Comparison of ENCODE assay signal across 10 mouse cellular contexts in the genomic region with DNA sequence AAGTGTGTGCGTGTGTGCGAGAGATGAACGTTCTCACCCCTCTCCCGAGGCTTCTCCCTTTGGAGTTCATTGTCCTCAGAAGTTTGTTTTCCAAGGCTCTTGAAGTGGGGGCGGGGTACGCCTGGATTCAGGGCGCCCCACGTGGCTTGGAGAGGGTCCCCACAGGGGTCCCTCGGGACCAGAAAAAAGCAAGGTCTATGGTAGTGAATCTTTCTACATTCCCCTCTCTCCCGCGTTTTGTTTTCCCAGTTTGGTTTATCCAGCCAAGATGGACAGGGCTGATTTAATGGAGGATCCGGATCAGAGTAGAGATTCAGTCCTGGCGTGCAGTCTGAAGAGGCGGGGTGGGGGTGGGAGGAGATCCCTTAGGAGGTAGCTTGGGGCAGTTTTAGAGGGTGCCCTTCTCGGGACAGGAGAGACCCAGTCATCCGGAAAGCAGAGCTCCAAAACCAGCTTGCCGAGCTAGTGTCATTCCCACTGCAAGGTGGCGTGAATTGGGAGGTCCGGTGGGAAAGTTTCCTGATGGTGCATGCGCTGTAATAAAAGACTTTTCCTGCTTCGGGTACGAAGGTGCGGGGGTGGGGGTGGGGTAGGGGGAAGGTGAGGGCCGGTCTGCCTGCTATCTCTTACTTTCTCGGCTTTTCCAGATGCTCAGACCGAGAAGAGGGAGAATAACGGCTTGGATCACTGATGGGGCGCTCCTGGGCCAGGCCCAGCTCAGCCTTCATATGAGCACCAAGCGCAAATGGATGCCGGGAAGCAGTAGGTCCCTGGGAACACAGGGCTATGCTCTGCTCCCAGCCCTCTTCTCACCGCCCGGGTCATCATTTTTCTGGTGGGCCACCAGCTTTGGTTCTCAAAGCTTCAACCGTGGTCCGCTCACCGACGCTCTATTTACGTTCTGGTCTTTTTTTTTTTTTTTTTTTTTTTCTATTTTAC. TPM values are rescaled to one million over a fixed set of nuclear protein-coding genes. Genes with fewer than 3 reads are reported as not detected.
A peak's percentile ranks its signal among the peaks of the same experiment; 100 is the strongest.
DNase-seq lines count a peak whose midpoint lies in the region; ATAC-seq lines count a peak whose summit lies in the region.
"Had no signal": no experiment of that assay in that cellular context is flagged by ENCODE, and none has a peak within 500 bp of the region (broad histone marks: within the 10 kb centered on the region; RNA-seq: fewer than 3 reads in every experiment).

No protein-coding gene starts in this region.

- WGBS in forebrain, embryonic 11.5 days = 5% methylated on average over 37 of the region's 37 CpGs
- 3% methylated on average over 37 of the region's 37 CpGs for WGBS in kidney, embryonic 14.5 days
- WGBS in neural tube, embryonic 12.5 days = 2% methylated on average over 37 of the region's 37 CpGs

- DNase-seq in kidney, adult 8-10 months = peak; percentile 14 to 53
- DNase-seq in kidney, postnatal 10 days = no peak
- DNase-seq in forebrain, embryonic 11.5 days (ENCODE audit: low spot score) = peak; percentile 70
- DNase-seq in right cerebral cortex, postnatal 14 days = no peak
- DNase-seq in frontal cortex, adult 2 months (ENCODE audit: extremely low spot score in 1 of 2, low spot score in 1 of 2) = no peak
- no peak for DNase-seq in adrenal gland, postnatal 10 days
- DNase-seq: left cerebral cortex, postnatal 4 days had no signal

- H3K9me3 ChIP-seq in forebrain, embryonic 11.5 days (ENCODE audit: control insufficient read depth, low read length) = no peaks in the 10 kb centered on the region
- no peaks in the 10 kb centered on the region for H3K9me3 ChIP-seq in kidney, embryonic 14.5 days (ENCODE audit: control insufficient read depth, low read length)
- H3K9me3 ChIP-seq in neural tube, embryonic 12.5 days = no peaks in the 10 kb centered on the region

- H3K9ac ChIP-seq in forebrain, embryonic 11.5 days (ENCODE audit: low read length) = peak overlapping the region; percentile 9; the same call in 1 of the 2 replicates
- no peak overlapping the region for H3K9ac ChIP-seq in kidney, embryonic 14.5 days (ENCODE audit: low read depth, low read length)
- no peak overlapping the region for H3K9ac ChIP-seq in neural tube, embryonic 12.5 days

- peak overlapping the region; percentile 38 for H3K4me2 ChIP-seq in forebrain, embryonic 11.5 days (ENCODE audit: low read depth, low read length, severe bottlenecking)
- H3K4me2 ChIP-seq in kidney, embryonic 14.5 days (replicated peaks; ENCODE audit: low read depth, low read length) = peak overlapping the region; percentile 15
- peak overlapping the region; percentile 51 for H3K4me2 ChIP-seq in neural tube, embryonic 12.5 days (replicated peaks)

- H3K27me3 ChIP-seq in forebrain, embryonic 11.5 days (ENCODE audit: control insufficient read depth, insufficient read depth, low read length) = peaks cover 54% of the 10 kb centered on the region
- peaks cover 90% of the 10 kb centered on the region for H3K27me3 ChIP-seq in kidney, embryonic 14.5 days (ENCODE audit: control insufficient read depth, insufficient read depth, low read length)
- H3K27me3 ChIP-seq in neural tube, embryonic 12.5 days (replicated peaks) = peaks cover 74% of the 10 kb centered on the region

- H3K4me1 ChIP-seq in forebrain, embryonic 11.5 days (replicated peaks; ENCODE audit: control insufficient read depth, insufficient read depth, low read length) = peaks cover 19% of the 10 kb centered on the region
- 0 out of 2 replicates have a peak, but pooled peaks cover 4% of the 10 kb centered on the region for H3K4me1 ChIP-seq in kidney, embryonic 14.5 days (ENCODE audit: control insufficient read depth, insufficient read depth, low read length)
- peaks cover 22% of the 10 kb centered on the region for H3K4me1 ChIP-seq in neural tube, embryonic 12.5 days

- peak; percentile 50 for ATAC-seq in forebrain, embryonic 11.5 days (replicated peaks; ENCODE audit: low FRiP score)
- ATAC-seq in kidney, embryonic 14.5 days (ENCODE audit: low FRiP score, low TSS enrichment) = peak; percentile 22; the same call in 1 of the 2 replicates
- ATAC-seq in neural tube, embryonic 12.5 days (ENCODE audit: low FRiP score, low read depth) = peak; percentile 33; the same call in 1 of the 2 replicates

- peak overlapping the region; percentile 9; the same call in 1 of the 2 replicates for H3K4me3 ChIP-seq in forebrain, embryonic 11.5 days (ENCODE audit: low read depth, low read length)
- H3K4me3 ChIP-seq in kidney, embryonic 14.5 days (ENCODE audit: low read length) = peak overlapping the region; percentile 7; the same call in 1 of the 2 replicates
- H3K4me3 ChIP-seq in neural tube, embryonic 12.5 days = no peak overlapping the region

- no peaks in the 10 kb centered on the region for H3K36me3 ChIP-seq in forebrain, embryonic 11.5 days (ENCODE audit: control insufficient read depth, insufficient read depth, low read length)
- no peaks in the 10 kb centered on the region for H3K36me3 ChIP-seq in kidney, embryonic 14.5 days (ENCODE audit: control insufficient read depth, insufficient read depth, low read length)
- H3K36me3 ChIP-seq in neural tube, embryonic 12.5 days = no peaks in the 10 kb centered on the region

- peak overlapping the region; percentile 13 for H3K27ac ChIP-seq in forebrain, embryonic 11.5 days (ENCODE audit: low read depth, low read length)
- no peak overlapping the region for H3K27ac ChIP-seq in kidney, embryonic 14.5 days (ENCODE audit: low read depth, low read length)
- H3K27ac ChIP-seq in neural tube, embryonic 12.5 days = no peak overlapping the region

RNA-seq across cellular contexts. Expression of a gene that starts 8.1 kb away (rescaled TPM):
- 88.6 and 94.4 TPM in 2 replicates for polyA plus RNA-seq in forebrain, embryonic 11.5 days (2014; fragmentation: Nextera tagmentation; extraction: Ambion mirVana)
- polyA plus RNA-seq in kidney, embryonic 14.5 days (2014; fragmentation: Nextera tagmentation; extraction: Ambion mirVana) = not detected in 2 replicates
- polyA plus RNA-seq in neural tube, embryonic 12.5 days (2016; fragmentation: Nextera tagmentation; extraction: Ambion mirVana) = 49.6 and 55.8 TPM in 2 replicates
- 0.62 and 1.1 TPM in 2 replicates for polyA plus RNA-seq in frontal cortex, adult 2 months (2012; rRNA removed)
- not detected for total RNA-seq in adrenal gland, postnatal 10 days (2021)
- total RNA-seq: MEL had no signal

Comparison
In these comparisons a context has a peak if more than half of its experiments do, and no peak if none do; other contexts are left out.
1. DNase-seq: peak in kidney, adult 8-10 months (2 of 2) and forebrain, embryonic 11.5 days (single experiment); none in kidney, postnatal 10 days (single experiment), right cerebral cortex, postnatal 14 days (single experiment), frontal cortex, adult 2 months (0 of 2) and adrenal gland, postnatal 10 days (single experiment).
2. RNA of a gene that starts 8.1 kb away (polyA plus RNA-seq): 88.6 to 94.4 TPM in forebrain, embryonic 11.5 days and 49.6 to 55.8 TPM in neural tube, embryonic 12.5 days; 0.62 to 1.1 TPM in frontal cortex, adult 2 months and not detected in kidney, embryonic 14.5 days; every median in the first group is over 10 times any median in the second.
3. Peak in every context shown above with its lines, with median percentiles within 50 percentile points of each other: ATAC-seq and H3K4me2 ChIP-seq.